Mouse (Mus musculus): ENCODE results near the gene Rit1.
"Not testable (repeated sequence)": the region's sequence is repeated elsewhere in the genome, so short reads cannot be mapped to it uniquely, and the experiment has no call there.

Gene Rit1

DNA sequence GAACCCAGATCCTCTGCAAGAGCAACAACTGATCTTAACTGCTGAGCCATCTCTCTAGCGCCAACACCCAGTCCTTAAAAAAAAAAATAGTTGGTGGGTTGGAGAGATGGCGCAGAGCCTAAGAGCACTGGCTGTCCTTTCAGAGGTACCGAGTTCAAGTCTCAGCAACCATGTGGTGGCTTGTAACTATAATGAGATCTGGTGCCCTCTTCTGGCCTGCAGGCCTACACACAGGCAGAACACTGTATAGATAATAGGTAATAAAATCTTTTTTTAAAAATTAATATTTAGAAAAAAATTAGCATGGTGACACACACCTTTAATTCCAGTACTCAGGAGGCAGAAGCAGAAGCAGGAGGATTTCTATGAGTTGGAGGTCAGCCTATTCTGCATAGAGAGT lies 23.5 kb downstream of the Rit1 start:
- no peak for DNase-seq (ENCODE audit: low spot score)

DNA sequence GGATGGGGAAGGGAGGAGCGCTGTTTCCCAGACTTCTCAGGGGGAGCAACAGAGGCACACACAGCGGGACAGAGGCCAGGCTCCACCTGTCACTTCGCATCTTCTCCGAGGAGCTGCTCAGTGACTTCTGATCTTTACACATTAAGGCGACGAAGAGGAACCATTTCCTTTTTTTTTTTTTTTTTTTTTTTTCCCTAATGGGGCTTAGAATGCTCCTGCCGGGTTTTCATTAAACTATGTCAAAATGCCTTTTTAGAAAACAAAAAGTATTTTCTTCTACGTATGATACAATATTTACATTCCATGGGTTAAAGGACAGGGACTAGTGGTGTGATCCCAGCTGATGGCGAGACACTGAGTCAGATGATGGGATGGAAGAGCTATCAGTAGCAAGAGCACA lies 28.9 kb downstream of the Rit1 start:
- no peak for DNase-seq (ENCODE audit: low spot score)

DNA sequence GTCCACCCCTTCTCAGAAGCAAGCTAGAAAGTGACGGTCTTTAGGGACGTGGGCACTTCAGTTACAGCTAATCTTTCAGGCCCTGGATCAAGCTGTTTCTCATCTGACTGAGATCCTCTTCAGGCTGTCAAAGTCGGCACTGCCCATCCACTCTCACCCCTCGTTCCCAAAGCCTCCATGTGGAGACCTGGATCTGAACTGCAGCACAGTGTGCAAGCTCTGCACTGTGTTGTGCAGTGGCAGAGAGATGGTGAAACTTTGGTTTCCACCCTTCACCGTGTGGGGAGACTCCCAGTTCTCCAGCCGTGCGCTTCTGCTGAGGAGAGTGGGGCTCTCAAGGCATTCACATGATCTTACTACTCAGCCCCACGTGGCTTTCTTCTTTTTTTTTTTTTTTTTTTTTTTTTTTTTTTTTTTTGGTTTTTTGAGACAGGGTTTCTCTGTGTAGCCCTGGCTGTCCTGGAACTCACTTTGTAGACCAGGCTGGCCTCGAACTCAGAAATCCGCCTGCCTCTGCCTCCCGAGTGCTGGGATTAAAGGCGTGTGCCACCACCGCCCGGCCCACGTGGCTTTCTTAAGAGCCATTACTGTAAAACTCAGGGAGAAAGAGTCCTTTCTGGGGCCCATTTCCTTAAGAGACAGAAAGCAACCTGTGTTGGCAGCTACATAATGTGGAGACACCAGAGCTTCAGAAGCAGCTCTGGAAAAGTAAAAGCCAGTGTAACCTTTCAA lies 29.7 kb downstream of the Rit1 start:
- no peak for DNase-seq (ENCODE audit: low spot score)

DNA sequence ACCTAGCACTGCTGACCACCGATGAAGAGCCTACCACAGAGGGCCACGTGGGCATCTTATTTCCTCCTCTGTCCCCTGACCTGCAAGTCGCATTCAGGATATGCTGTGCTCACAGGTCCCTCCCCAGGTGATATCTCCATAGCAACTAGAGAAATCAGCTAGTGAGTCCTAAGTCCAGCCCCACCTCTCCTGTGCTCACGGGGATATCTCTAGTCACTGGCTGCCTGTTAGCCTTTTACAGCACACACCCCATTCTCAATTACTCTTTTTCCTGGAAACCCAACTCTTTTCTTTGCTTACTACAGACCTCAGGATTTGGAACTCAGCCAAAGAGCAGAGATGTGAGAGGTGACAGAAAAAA lies 30.2 kb downstream of the Rit1 start:
- no peak for DNase-seq (ENCODE audit: low spot score)

DNA sequence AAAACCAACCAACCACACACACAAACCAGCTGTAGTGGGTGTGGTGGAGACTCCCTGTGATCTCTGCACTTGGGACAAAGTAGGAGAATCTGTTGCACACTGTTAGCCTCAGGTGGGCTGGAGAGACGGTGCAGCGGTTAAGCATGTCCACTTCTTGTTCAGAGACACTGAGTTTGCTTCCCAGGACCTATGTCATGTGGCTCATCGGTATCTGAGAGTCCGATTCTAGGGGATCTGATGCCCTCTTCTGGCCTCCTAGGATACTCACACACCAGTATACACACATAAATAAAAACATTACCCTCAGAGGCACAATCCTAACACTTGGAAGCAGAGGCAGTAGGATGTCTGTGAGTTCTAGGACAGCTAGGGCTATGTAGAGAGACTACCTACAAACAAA lies 37.6 kb downstream of the Rit1 start:
- no peak for DNase-seq (ENCODE audit: low spot score)

DNA sequence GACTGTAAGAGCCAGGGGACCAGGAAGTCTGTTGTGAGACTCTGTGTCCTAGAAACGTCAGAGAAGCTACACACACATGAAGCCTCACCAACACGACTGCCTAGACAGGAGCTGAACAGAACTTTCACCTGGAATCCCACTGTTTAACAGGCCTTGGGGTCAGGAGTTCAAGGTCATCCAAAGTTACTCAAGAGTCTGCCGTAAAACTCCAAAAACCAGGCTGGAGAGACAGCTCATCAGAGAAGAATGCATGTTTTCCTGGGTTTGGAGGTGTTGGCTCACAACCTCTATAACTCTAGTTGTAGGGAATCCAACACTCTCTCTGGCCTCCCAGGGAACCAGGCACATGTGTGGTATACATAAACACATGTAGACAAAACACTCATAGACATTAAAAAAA lies 38.9 kb downstream of the Rit1 start:
- DNase-seq (ENCODE audit: low spot score) = no peak

DNA sequence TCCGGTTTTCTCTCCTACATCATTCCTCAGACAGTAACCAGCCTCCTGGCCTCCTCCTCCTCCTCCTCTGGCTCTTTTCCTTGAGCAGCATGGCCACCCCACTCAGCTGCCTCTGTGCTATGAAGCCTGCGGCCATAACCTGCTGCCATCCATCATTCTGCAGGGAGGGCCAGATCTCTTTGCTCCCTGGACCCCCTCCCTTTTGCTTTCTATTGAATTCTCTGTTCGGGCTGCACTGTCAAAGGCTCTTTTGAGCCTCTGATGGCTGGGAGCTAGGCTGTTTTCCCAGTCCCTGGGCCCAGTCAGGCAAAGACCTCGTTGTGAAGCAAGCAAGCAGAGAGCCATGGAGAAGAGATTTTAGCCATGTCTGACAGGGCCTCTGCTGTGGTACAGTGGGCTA lies 39.6 kb downstream of the Rit1 start:
- DNase-seq (ENCODE audit: low spot score) = no peak

DNA sequence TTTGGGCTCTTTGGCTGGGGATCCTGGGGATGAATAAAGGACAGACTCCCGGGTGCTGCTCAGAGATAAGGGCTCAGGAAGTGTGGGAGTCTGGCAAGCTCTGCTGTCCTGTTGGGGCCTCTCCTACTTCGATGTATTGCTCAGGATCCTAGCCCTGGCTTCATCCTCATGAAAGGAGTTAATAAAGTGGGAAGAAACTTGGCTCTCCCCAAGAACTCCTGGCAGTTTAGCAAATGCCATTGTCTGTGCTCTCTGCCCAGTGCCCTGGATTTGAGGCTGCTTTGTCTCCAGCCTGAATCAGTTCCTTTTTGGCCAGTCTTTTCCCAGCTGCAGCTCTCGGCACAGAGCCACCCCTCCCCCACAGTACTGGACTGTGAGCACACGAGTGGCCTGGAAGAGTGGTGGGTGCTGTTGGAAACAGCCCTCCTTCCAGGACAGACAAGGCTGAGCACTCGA lies 41.4 kb downstream of the Rit1 start:
- peak; percentile 68 for DNase-seq (ENCODE audit: low spot score)

DNA sequence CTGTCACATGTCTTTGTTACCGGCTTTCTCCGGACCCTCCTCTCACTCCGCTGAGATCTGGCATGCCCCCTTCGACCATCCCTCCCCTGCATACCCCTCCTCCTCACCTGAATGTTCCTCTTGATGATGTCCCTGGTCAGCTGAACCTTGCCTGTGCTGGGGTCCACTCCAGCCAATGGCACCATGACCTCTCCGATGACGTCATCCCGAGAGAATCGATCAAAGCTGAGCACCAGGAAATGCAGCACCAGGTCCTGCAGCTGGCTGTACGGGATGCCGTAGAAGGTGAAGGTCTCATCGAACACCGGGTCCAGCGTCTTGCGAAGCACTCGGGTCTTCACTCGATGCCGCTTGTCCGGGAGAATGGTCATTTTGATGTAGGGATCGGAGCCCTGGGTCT lies 45.0 kb downstream of the Rit1 start:
- no peak for DNase-seq (ENCODE audit: low spot score)

DNA sequence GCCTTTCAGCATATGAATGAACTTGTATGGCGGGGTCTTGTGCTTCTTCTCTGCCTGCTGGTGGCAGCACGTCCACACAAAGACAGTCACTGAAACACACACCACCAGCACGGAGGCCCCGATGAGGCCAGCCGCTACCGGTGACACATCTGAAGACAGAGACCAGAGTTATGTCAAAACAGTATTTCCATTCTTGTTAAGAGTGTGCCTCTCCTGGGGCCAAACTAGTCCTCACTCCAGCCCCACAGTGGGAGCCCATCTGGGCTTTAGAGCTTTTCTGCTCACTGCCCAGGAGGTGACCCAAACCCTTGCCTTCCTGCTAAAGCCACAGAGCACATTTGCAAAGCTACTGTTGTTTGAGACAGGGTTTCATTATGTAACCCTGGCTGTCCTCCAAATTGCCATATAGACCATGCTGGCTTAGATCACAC lies 45.8 kb downstream of the Rit1 start:
- DNase-seq (ENCODE audit: low spot score) = no peak

DNA sequence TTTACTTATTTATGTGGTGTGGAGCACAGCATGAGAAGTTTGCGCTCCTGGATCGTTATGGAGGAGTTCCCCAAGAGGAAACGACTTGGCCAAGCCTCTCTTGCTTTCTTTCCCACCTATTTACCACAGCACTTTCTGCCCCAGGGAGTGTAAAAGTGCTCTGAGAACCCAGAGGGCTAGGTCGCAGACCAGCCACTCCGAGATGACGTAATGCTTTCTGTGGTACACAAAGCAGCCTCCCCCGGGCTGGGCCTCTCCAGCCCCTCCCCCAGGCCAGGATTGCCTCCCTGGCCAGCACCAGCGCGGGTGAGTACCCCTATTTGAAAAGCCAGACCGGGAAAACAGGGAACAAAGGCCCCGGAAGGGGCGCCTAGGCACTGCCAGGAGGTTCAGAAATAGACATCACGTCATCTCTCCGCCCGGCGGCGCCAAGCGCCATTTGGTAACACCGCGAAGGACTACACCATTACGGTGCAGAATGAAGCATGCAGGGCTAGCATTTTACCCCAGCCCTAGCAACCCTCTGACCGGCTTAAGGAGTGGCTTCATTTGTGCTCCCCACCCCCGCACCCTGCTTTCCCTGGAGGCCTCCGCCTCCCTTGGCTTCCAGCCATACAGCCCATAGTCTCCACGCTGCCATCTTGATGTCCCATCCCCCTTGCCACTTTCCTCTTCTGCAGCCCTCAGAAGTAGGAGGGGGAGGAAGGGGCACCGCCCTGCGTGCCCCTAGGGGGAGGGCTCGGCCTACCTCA lies 54.7 kb downstream of the Rit1 start:
- peak; percentile 58 for DNase-seq (ENCODE audit: low spot score)

DNA sequence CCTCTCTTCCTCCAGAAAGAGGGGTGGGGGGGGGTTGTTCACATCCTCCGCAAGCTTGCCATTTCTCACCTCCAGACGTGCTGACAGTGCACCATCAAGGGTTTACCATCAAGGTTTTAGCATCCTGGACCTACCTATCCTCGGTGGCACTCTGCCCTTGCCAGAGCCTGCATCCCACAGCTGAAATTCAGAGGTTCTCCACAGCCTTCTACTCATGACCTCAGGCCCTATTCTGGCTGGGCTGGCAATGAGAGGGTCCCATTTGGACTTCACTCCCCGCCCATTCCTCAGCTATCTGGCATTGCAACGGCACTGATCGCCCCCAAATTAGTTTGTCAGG lies 55.3 kb downstream of the Rit1 start:
- DNase-seq (ENCODE audit: low spot score) = not testable (repeated sequence)

DNA sequence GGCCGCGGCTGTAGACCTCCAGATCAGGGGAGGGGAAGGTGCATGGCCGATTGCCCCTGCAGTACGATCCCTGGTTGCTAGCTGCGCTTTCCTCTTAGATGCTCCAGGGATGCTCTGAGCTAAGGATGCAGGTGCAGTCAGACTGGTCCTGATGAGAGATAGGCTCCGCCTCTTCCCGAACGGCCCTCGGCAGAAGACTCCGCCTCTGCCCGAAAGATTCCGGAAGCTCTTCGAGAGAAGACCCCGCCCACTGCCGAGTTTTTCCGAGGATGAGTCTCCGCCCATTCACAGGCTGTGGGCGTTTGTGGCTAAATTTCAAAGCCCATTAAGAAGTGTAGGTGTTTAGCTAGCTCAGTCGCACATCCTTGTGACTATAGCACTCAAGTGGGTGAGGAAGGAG lies 55.8 kb downstream of the Rit1 start:
- DNase-seq (ENCODE audit: low spot score) = peak; percentile 87

DNA sequence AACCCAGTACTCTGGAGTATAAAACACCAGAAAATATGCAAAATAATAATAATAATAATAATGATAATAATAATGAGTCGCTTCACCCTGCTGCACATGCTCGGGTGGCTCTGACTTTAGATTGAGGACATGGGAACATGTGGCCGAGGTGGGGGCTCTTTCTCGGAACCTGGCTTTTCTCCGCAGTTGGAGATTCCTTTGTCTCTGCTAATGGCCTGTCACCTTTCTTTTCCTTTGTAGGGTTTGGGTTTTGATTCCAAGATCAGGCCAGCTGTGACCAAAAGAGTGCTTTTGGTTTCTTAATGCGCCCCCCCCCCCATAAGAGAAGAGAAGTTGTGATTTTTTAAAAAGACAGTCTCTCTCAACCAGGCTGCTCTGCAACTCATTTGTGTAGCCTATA lies 56.5 kb downstream of the Rit1 start:
- DNase-seq (ENCODE audit: low spot score) = not testable (repeated sequence)

DNA sequence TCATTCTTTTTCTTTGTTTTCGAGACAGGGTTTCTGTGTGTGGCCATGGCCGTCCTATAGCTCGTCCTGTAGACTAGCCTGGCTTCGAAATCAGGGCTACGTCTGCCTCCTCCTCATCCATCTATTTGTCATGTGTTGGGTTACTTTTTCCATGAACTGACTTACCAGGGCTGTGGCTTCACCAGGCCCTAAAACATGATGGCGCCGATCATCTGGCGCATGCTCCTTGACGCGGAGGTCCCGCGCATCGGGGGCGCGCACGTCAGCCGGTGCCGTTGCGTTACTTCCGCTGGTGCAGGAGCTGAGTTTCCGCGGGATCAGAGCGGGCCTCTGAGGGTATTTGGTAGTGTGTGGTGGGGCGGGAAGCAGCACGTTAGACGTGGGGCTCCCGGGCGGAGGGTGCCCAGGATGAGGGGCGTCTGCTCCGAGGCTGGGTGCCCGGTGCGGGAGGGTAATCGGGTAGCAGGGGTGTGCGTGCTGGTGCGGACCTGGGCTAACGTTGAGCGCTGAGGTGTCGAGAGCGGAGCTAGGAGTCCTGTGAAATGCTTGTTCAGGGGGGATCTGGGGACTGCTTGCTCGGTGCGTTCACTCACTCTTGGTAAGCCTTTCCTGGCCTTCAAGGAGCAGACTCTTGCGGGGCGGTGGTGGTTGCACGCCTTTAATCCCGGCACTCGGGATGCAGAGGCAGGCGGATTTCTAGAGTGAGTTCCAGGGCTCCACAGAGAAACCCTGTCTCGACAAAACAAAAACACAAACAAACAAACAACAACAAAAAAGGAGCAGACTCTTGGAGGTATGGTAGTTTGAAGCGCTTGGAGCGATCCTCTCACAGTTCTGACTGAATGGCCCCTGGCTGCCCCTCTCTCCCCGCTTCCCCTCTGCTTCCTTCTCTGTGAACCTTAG lies 58.6 kb downstream of the Rit1 start, which contains the start of gene Syt11:
Syt11 (minus strand) TSS at position 226 of the 903 bp plus-strand sequence.
- DNase-seq (ENCODE audit: low spot score) = not testable (repeated sequence)
